Mouse (Mus musculus) CH12.LX (cell line): ENCODE measurements around the gene Dmrtc2.

Source experiments
- ELF1 ChIP-seq: IDR thresholded peaks from 2 replicates; pipeline ENCODE4 v1.6.1; 2014; ENCODE audit warnings: low read depth, mild to moderate bottlenecking, inconsistent platforms, low read length, improper control_type of control experiment
- TCF12 ChIP-seq: IDR thresholded peaks from 2 replicates; pipeline ENCODE4 v1.6.1; 2014; ENCODE audit warnings: low read depth, mild to moderate bottlenecking, inconsistent platforms, low read length, improper control_type of control experiment
- USF1 ChIP-seq: IDR thresholded peaks from 2 replicates; pipeline ENCODE4 v1.6.1; 2014; ENCODE audit warnings: low read depth, mild to moderate bottlenecking, inconsistent platforms, low read length, improper control_type of control experiment
- ZMIZ1 ChIP-seq: IDR thresholded peaks from 2 replicates; pipeline ENCODE4 v1.6.1; 2012; ENCODE audit warnings: low read depth, mild to moderate bottlenecking, inconsistent platforms, low read length, improper control_type of control experiment

DNA sequence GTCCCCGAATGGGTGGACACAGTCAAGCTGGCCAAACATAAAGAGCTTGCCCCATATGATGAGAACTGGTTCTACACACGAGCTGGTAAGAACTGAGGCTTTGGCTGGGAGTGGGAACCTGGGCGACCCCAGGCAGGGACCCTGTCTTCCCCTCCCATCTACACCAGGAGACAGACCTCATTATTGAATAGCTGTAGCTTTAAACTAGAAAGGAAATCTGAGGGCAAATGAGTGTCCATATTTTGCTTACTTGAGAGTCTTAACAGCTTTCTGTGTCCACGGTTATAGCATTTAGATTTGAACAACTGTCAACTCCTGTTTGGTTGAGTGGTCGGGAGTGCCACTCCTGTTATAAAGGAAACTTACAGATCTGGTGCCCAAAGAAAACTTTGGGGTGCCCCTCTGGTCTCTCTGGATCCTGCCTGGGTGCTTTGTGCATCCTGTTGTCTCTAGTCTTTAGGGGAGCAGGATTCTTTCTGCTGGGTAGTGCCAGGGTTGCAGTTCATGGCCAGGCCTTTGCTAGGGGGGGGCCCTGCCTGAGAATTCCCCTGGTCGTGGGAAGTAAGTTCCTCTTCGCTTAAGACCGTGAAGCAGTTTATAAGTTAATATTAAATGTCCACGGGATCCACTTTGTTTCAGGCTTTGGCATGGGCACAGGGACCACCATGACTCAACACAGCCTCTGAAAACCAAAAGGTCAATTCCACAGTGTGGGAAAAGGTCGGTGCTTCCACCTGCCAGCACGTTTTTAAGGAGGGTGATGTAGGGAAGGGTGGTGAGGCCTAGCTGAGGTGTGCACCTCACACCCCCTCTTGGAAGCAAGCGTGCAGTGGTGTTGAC, 15.8 kb downstream of the Dmrtc2 start:
- no peak for TF ChIP-seq USF1
- no peak for TF ChIP-seq ELF1
- no peak for TF ChIP-seq TCF12
- no peak for TF ChIP-seq ZMIZ1
